Mouse (Mus musculus) hindbrain, embryonic 11.5 days (tissue): Measurements from ENCODE around the gene Rab14. TPM values are rescaled to one million over a fixed set of nuclear protein-coding genes. Genes with fewer than 3 reads are reported as not detected.

ENCODE experiments used
- ATAC-seq: fragments of 200-750 bp; cut with Nextera tagmentation; 2 replicates; pipeline ENCODE4 v1.8.0; 2017; ENCODE audit warnings: mild to moderate bottlenecking, moderate TSS enrichment, moderate library complexity; ENCODE audit not compliant: low FRiP score
- DNase-seq: peaks from one replicate; pipeline ENCODE4 v3.0.0-alpha.2; 2015; ENCODE audit warnings: low spot score
- H3K27ac ChIP-seq: fragments of 300-500 bp; sonication (generic); 2 replicates; pipeline ENCODE4 v1.5.1; 2014; ENCODE audit warnings: mild to moderate bottlenecking, low read depth, low read length
- H3K27me3 ChIP-seq: fragments of 300-500 bp; sonication (generic); 2 replicates; pipeline ENCODE4 v1.6.1; 2014; ENCODE audit warnings: mild to moderate bottlenecking, low read length, moderate library complexity, mixed read lengths; ENCODE audit not compliant: control insufficient read depth, insufficient read depth
- H3K36me3 ChIP-seq: fragments of 300-500 bp; sonication (generic); 2 replicates; pipeline ENCODE4 v1.6.1; 2014; ENCODE audit warnings: mild to moderate bottlenecking, low read length, moderate library complexity, mixed read lengths; ENCODE audit not compliant: control insufficient read depth, insufficient read depth
- H3K4me1 ChIP-seq: fragments of 300-500 bp; sonication (generic); replicated peaks from 2 replicates; pipeline ENCODE4 v1.6.1; 2014; ENCODE audit warnings: low read length, mixed read lengths; ENCODE audit not compliant: control insufficient read depth, insufficient read depth
- H3K4me2 ChIP-seq: fragments of 300-500 bp; sonication (generic); replicated peaks from 2 replicates; pipeline ENCODE4 v1.6.1; 2014; ENCODE audit warnings: mild to moderate bottlenecking, low read depth, low read length
- H3K4me3 ChIP-seq: fragments of 300-500 bp; sonication (generic); 2 replicates; pipeline ENCODE4 v1.5.1; 2014; ENCODE audit warnings: low read depth, low read length
- H3K9ac ChIP-seq: fragments of 300-500 bp; sonication (generic); 2 replicates; pipeline ENCODE4 v1.6.1; 2014; ENCODE audit warnings: low read depth, low read length
- H3K9me3 ChIP-seq: fragments of 300-500 bp; sonication (generic); 2 replicates; pipeline ENCODE4 v1.6.1; 2016; ENCODE audit warnings: low read length; ENCODE audit not compliant: control insufficient read depth
- WGBS: fragments of 180-500 bp; shearing (Covaris S2); extraction: QIAGEN DNeasy Blood & Tissue Kit; methylation state at CpG from one replicate; pipeline ENCODE4 v1.1.7; 2014; 5-methylcytosine and 5-hydroxymethylcytosine counted together
- polyA plus RNA-seq: library from polyadenylated mRNA; unstranded; fragments of >200 nt; fragmentation: Nextera tagmentation; extraction: Ambion mirVana; gene quantifications from 2 replicates; pipeline ENCODE4 v1.2.1, GENCODE M21; 2014

The Rab14 gene
- 297 and 327 TPM in 2 replicates for polyA plus RNA-seq

- Histone ChIP-seq H3K4me3 (peak within 1 kb of the TSS; percentile 100), H3K9me3 (no peaks in the 10 kb centered on the region), H3K9ac (peak within 1 kb of the TSS; percentile 100), H3K27me3 (no peaks in the 10 kb centered on the region), H3K4me1 (peaks cover 3% of the 10 kb centered on the region; the same call in 1 of the 2 replicates), H3K4me2 (peak within 1 kb of the TSS; percentile 76), H3K27ac (peak within 1 kb of the TSS; percentile 98), H3K36me3 (0 out of 2 replicates have a peak, but pooled peaks cover 3% of the 10 kb centered on the region)
- DNase-seq: peak; percentile 100
- peak; percentile 98 for ATAC-seq
- under 1% methylated on average over 47 of the region's 47 CpGs for WGBS
These were observed at the start of gene Rab14 for GRCm38 (mm10) chr2:35200898-35201668. Rab14 (minus strand) TSS chr2:35201120.

- H3K4me1 ChIP-seq: no peaks in the 10 kb centered on the region
- H3K36me3 ChIP-seq: no peaks in the 10 kb centered on the region
- WGBS: 70% methylated on average over 5 of the region's 5 CpGs
- no peak overlapping the region for H3K27ac ChIP-seq
- H3K9ac ChIP-seq: no peak overlapping the region
- no peak overlapping the region for H3K4me2 ChIP-seq
- no peak overlapping the region for H3K4me3 ChIP-seq
- no peaks in the 10 kb centered on the region for H3K27me3 ChIP-seq
- H3K9me3 ChIP-seq: no peaks in the 10 kb centered on the region
- ATAC-seq (no peak), DNase-seq (no peak)
These were observed 46.8 kb upstream of the Rab14 start for GRCm38 (mm10) chr2:35247763-35248162.

- Histone ChIP-seq H3K4me2 (no peak overlapping the region), H3K27me3 (no peaks in the 10 kb centered on the region), H3K27ac (no peak overlapping the region), H3K4me1 (no peaks in the 10 kb centered on the region), H3K4me3 (no peak overlapping the region), H3K9ac (no peak overlapping the region), H3K36me3 (no peaks in the 10 kb centered on the region), H3K9me3 (no peaks in the 10 kb centered on the region)
- ATAC-seq (no peak), DNase-seq (no peak)
- WGBS: 73% methylated on average over 3 of the region's 3 CpGs
These were observed 43.3 kb upstream of the Rab14 start for GRCm38 (mm10) chr2:35244241-35244640.

GRCm38 (mm10) chr2:35235021-35235420 lies 34.1 kb upstream of the Rab14 start:
- Histone ChIP-seq H3K9ac (no peak overlapping the region), H3K27ac (no peak overlapping the region), H3K36me3 (no peaks in the 10 kb centered on the region), H3K4me1 (no peaks in the 10 kb centered on the region), H3K4me2 (no peak overlapping the region), H3K27me3 (no peaks in the 10 kb centered on the region), H3K9me3 (no peaks in the 10 kb centered on the region), H3K4me3 (no peak overlapping the region)
- DNase-seq: no peak
- ATAC-seq: no peak
- WGBS: 84% methylated on average over 6 of the region's 6 CpGs

GRCm38 (mm10) chr2:35233898-35234297 lies 33.0 kb upstream of the Rab14 start:
- Histone ChIP-seq H3K4me3 (no peak overlapping the region), H3K9me3 (no peaks in the 10 kb centered on the region), H3K4me1 (no peaks in the 10 kb centered on the region), H3K27me3 (no peaks in the 10 kb centered on the region), H3K4me2 (no peak overlapping the region), H3K9ac (no peak overlapping the region), H3K27ac (no peak overlapping the region), H3K36me3 (no peaks in the 10 kb centered on the region)
- DNase-seq (no peak), ATAC-seq (no peak)
- WGBS: 19% methylated on average over 3 of the region's 3 CpGs

- no peak for DNase-seq
- no peaks in the 10 kb centered on the region for H3K4me1 ChIP-seq
- H3K9me3 ChIP-seq: no peaks in the 10 kb centered on the region
- no peaks in the 10 kb centered on the region for H3K27me3 ChIP-seq
- H3K9ac ChIP-seq: no peak overlapping the region
- no peaks in the 10 kb centered on the region for H3K36me3 ChIP-seq
- ATAC-seq: no peak
- WGBS: 71% methylated on average over 17 of the region's 17 CpGs
- no peak overlapping the region for H3K27ac ChIP-seq
- no peak overlapping the region for H3K4me2 ChIP-seq
- H3K4me3 ChIP-seq: no peak overlapping the region
These were observed 31.9 kb upstream of the Rab14 start for GRCm38 (mm10) chr2:35232595-35233445.

- Histone ChIP-seq H3K27ac (no peak overlapping the region), H3K4me2 (no peak overlapping the region), H3K27me3 (no peaks in the 10 kb centered on the region), H3K9ac (no peak overlapping the region), H3K4me3 (no peak overlapping the region), H3K9me3 (no peaks in the 10 kb centered on the region), H3K4me1 (no peaks in the 10 kb centered on the region), H3K36me3 (no peaks in the 10 kb centered on the region)
- ATAC-seq (no peak), DNase-seq (no peak)
- 76% methylated on average over 2 of the region's 2 CpGs for WGBS
These were observed 31.0 kb upstream of the Rab14 start for GRCm38 (mm10) chr2:35231871-35232270.

GRCm38 (mm10) chr2:35230215-35230614 lies 29.3 kb upstream of the Rab14 start:
- Histone ChIP-seq H3K9ac (no peak overlapping the region), H3K27ac (no peak overlapping the region), H3K4me3 (no peak overlapping the region), H3K27me3 (no peaks in the 10 kb centered on the region), H3K4me1 (no peaks in the 10 kb centered on the region), H3K4me2 (no peak overlapping the region), H3K36me3 (no peaks in the 10 kb centered on the region), H3K9me3 (no peaks in the 10 kb centered on the region)
- no peak for DNase-seq
- no peak for ATAC-seq
- 38% methylated on average over 8 of the region's 8 CpGs for WGBS
